ENCODE assay signal across 24 mouse cellular contexts in the genomic region with DNA sequence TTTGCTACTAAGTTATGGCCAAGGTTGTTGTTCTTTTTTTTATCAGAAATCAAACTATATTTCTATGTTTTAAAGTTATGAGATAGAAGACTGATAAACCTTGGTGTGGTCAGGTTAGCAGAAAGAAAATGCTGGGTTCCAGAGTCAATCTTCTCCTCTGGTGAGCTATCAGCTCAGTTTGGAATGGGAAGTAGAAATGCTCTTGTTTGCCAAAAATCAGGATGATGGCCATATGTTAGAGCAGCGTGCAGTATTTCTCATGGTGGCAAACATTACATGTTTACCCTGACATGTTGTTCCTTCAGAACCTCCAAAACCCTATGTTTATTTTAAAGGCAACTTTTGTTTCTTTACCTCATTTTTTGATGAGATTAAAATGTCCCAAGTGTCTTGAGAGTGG.
DNase-seq lines count a peak whose midpoint lies in the region; ATAC-seq lines count a peak whose summit lies in the region.
"Had no signal": no experiment of that assay in that cellular context is flagged by ENCODE, and none has a peak within 500 bp of the region (broad histone marks: within the 10 kb centered on the region; RNA-seq: fewer than 3 reads in every experiment).

No protein-coding gene starts in this region.

- no peaks in the 10 kb centered on the region for H3K9me3 ChIP-seq in forebrain, embryonic 14.5 days (replicated peaks; ENCODE audit: control insufficient read depth, low read length)
- H3K9me3 ChIP-seq: embryonic facial prominence, embryonic 13.5 days had no signal

- 81% methylated on average over 1 of the region's 1 CpGs for WGBS in forebrain, embryonic 14.5 days

- H3K27ac ChIP-seq in forebrain, embryonic 14.5 days (ENCODE audit: low read depth, low read length), result no peak overlapping the region
- H3K27ac ChIP-seq: embryonic facial prominence, embryonic 10.5 days; embryonic facial prominence, embryonic 13.5 days; forebrain, embryonic 12.5 days; gastrocnemius, adult 2 months; hindbrain, embryonic 12.5 days had no signal

- no peaks in the 10 kb centered on the region for H3K36me3 ChIP-seq in forebrain, embryonic 14.5 days (ENCODE audit: control insufficient read depth, insufficient read depth, low read length)
- H3K36me3 ChIP-seq: embryonic facial prominence, embryonic 10.5 days; embryonic facial prominence, embryonic 13.5 days; forebrain, embryonic 12.5 days; hindbrain, embryonic 12.5 days had no signal

- no peaks in the 10 kb centered on the region for H3K27me3 ChIP-seq in forebrain, embryonic 14.5 days (replicated peaks; ENCODE audit: control insufficient read depth, insufficient read depth, low read length)
- H3K27me3 ChIP-seq: embryonic facial prominence, embryonic 13.5 days; forebrain, embryonic 12.5 days; hindbrain, embryonic 12.5 days had no signal

- no peak overlapping the region for H3K4me2 ChIP-seq in forebrain, embryonic 14.5 days (ENCODE audit: low read length)
- H3K4me2 ChIP-seq: embryonic facial prominence, embryonic 13.5 days; forebrain, embryonic 12.5 days; heart, embryonic 11.5 days; hindbrain, embryonic 12.5 days had no signal

- no peak overlapping the region for H3K4me3 ChIP-seq in forebrain, embryonic 14.5 days (ENCODE audit: low read depth, low read length)
- H3K4me3 ChIP-seq: embryonic facial prominence, embryonic 10.5 days; embryonic facial prominence, embryonic 13.5 days; erythroblast, embryonic 14.5 days; forebrain, embryonic 12.5 days; gastrocnemius, adult 2 months; hindbrain, embryonic 12.5 days had no signal

- H3K4me1 ChIP-seq in forebrain, embryonic 14.5 days (ENCODE audit: control insufficient read depth, insufficient read depth, low read length), result no peaks in the 10 kb centered on the region
- H3K4me1 ChIP-seq: embryonic facial prominence, embryonic 10.5 days; embryonic facial prominence, embryonic 13.5 days; forebrain, embryonic 12.5 days; hindbrain, embryonic 12.5 days had no signal

- no peak overlapping the region for H3K9ac ChIP-seq in forebrain, embryonic 14.5 days (ENCODE audit: low read length)
- H3K9ac ChIP-seq: embryonic facial prominence, embryonic 13.5 days; forebrain, embryonic 12.5 days; hindbrain, embryonic 12.5 days had no signal

- peak; percentile 5 for DNase-seq in cerebellum, adult 11-12 months
- no peak for DNase-seq in cerebellum, adult 11 months
- DNase-seq in cerebellum, adult 8-10 months, result peak; percentile 2
- DNase-seq in cerebellum, postnatal 10 days, result peak; percentile 10 to 20
- no peak for DNase-seq in testis, postnatal 10 days (ENCODE audit: low spot score)
- DNase-seq in forebrain, embryonic 14.5 days (ENCODE audit: low spot score), result no peak
- DNase-seq: adrenal gland, adult 2 months; adrenal gland, postnatal 14 days; B cell, adult 2 months; embryo, embryonic 11 days; gastrocnemius, adult 2 months; gastrocnemius, postnatal 14 days; heart, adult 11 months; kidney, adult 18-20 months; kidney, adult 9 months had no signal

- no peak for ATAC-seq in forebrain, embryonic 14.5 days
- ATAC-seq: forebrain, embryonic 16.5 days; hindbrain, embryonic 16.5 days; inflammation-experienced regulatory T-cells, adult 6 months had no signal

Comparison
In these comparisons a context has a peak if more than half of its experiments do, and no peak if none do; other contexts are left out.
1. DNase-seq: peak in cerebellum, adult 11-12 months (single experiment), cerebellum, adult 8-10 months (single experiment) and cerebellum, postnatal 10 days (2 of 2); none in cerebellum, adult 11 months (single experiment), testis, postnatal 10 days (single experiment) and forebrain, embryonic 14.5 days (single experiment).